Mouse (Mus musculus): ENCODE data around the gene Asap3.

The Asap3 gene

DNA sequence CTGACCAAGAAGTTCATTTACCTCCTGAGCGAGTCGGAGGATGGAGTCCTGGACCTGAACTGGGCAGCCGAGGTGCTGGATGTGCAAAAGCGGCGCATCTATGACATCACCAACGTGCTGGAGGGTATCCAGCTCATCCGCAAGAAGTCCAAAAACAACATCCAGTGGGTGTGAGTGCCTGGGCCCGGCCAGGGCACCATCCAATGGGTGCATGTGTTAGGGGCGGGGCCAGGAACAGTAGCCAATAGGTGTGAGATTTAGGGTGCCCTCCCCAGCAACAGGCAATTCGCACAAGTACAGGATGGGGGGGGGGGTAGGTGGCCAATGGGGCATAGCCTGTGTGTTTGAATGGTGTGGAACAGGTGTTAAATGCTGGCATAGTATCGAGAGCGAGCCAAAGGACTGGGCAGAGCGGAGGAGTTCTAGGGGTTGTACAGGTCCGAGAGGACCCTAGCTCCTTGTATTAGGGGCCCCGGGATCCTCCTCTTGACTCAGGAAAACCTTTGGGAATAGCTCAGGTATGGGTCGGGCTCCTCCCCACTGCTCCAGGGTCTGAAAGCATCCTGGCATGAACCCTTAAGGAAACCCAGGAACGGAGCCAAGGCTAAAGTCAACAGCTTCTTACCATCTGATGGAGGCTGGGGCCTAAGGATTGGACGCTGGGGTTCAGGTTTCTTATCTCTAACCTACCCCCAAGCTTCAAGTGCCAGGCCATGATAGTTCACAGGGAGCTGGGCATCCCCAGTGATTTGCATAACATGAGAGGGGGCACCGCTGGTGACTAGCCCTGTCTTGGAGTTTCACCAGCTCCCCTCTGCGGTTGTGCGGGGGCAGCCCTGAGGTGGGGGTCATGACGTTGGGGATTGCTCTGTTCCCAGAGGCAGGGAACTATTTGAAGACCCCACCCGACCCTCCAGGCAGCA lies 25.5 kb upstream of the Asap3 start:
- DNase-seq (ENCODE audit: low spot score) = peak; percentile 94

DNA sequence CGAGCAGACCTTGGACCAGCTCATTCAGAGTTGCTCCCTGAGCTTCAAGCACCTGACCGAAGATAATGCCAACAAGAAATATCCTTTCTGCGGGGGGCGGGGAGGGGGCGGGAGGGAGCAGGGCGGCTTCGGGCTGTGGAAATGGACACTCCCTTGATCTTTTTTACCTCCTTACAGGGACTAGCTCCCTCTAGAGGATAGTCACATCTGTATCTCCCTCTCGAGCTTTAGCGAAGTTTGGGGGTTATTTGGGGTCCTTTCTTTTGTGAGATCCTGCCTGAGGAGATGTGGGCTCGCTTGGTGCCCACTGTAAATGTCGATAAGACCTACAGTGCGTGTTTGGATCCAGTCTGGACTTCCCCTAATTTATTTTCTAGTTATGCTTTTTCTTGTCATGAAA lies 24.8 kb upstream of the Asap3 start:
- DNase-seq (ENCODE audit: low spot score) = no peak

DNA sequence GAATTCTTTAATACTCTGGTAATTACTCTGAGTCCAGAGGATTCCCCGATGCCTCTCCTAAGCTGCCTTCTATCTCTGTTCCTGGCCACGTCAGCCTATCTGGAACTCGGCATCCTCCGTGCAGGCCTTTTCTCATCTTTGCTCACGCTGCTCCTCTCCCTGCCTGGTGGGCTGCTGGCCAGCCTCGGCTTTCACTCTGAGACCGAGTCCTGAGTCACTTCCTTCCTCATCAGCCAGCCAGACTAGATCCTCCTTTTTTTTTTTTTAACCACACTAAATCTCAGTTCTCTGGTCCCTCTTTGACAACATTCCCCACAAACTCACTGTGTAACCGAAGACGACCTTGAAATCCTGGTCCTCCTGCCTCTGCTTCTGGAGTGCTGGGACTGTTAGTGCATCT lies 20.8 kb upstream of the Asap3 start:
- DNase-seq (ENCODE audit: low spot score) = peak; percentile 57

DNA sequence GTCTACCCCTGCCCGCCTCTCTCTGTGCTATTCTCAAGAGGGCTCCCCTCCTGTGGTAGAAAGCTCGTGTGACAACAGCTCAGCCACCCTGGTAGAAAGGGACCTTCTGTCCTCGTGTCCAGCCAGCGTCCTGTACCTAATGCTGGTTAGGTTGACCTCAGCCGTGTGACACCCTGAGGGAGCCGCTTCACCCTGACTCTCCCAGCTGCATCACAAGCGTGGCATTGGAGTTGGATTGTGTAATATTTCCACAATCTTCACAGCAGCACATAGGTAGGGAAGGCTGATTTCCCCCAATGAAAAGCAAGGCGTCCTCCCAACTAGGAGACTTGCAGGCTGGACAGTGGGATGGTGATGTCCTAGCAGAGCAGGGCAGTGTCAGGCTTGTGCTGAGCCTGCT lies 19.9 kb upstream of the Asap3 start:
- DNase-seq (ENCODE audit: low spot score) = no peak

DNA sequence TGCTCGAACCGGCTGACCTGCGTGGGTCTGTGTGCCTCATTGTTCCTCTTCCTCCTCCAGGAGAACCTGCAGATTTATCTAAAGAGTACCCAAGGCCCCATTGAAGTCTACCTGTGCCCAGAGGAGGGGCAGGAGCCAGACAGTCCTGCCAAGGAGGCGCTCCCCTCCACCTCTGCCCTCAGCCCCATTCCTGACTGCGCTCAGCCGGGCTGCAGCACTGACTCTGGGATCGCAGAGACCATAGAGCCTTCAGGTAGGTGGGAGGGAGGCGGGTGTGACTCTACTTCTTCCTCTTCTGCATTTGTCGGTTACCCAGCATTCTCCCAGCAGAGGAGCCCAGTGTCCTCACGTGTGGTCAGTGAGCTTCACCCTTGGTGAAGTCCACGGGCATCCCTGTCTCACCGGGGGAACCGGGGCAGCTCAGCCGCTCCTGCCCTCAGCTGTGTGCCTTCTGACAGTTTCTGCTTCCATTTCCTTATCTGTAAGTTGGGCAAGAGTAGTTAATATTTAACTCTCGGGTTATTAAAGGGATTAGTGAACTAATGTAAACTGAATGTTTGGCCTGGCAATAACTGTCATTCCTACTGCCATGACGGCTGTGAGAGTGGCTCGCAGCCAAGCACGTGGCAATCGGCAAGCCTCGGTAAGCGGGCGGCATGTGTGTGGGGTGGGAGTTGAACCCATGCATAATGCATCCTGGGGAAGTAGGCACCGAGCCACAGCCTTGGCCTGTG lies 19.3 kb upstream of the Asap3 start:
- DNase-seq (ENCODE audit: low spot score) = peak; percentile 80

DNA sequence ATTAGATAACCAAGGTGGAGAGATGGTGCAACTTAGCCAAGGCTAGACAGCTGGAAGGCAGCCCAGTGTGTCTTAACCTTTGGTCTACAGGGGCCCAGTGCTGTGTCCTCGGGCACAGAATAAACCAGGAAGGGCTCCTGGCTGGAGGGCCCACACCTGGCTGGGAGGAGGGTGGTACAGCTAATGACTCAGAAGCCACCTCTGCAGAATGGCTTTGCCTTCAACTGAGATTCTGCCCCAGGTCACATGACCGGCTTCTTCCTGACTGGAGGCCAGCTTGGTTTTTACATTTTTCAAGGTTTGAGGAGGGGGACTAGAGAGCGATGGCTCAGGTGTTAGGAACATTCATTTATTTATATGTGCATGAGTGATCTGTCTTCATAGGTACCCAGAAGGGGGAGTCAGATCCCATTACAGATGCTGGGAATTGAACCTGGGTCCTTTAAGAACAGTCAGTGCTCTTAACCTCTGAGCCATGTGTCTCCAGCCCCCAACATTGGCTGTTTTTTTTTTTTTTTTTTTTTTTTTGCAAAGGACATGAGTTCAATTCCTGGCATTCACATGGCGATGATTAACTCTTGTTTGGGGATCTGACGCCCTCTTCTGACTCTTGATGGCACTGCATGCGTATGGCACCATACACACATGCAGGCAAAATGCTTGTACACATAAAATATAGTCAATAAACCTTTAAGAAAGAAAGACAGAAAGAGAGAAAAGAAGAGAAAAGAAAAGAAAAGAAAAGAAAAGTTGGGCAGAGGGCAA lies 17.0 kb upstream of the Asap3 start:
- DNase-seq (ENCODE audit: low spot score) = no peak

DNA sequence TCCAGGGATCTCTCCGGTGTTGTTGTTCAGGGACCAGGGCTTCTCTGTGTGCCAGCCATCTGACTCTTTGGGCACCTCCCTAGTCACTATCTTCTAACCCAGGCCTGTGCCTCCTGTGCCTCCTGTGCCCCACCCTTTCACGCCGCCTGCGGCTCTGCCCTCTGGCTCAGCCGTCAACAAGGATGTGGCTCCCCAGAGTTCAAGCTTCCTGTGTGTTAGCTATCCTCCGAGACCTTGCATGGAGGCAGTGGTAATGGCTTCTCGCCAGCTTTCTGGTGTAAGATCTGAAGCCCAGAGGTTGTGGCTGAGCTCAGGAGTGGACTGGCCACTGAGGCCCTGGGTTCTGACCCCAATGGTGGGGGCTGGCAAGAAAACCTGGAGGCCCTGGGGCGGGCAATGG lies 16.3 kb upstream of the Asap3 start:
- peak; percentile 61 for DNase-seq (ENCODE audit: low spot score)

DNA sequence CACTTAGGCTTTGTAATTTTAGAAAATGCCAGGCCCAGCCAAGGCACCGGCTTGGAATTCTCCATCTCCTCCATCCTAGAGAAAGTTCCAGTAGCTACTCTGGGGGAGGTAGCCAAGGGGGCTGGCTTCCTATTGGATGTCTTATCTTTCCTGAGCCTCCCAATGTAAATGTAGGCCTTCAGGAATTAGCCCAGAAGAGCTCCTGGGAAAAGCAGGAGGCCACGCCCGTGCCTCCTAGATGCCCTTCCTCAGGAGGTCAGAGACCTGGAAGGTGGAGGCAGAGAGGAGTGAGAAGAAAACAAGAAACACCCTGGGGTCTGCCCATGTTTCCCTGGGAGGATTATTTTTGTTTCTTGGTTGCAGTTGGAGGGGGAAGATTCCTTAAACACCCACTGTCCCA lies 12.6 kb upstream of the Asap3 start:
- DNase-seq (ENCODE audit: low spot score) = no peak

DNA sequence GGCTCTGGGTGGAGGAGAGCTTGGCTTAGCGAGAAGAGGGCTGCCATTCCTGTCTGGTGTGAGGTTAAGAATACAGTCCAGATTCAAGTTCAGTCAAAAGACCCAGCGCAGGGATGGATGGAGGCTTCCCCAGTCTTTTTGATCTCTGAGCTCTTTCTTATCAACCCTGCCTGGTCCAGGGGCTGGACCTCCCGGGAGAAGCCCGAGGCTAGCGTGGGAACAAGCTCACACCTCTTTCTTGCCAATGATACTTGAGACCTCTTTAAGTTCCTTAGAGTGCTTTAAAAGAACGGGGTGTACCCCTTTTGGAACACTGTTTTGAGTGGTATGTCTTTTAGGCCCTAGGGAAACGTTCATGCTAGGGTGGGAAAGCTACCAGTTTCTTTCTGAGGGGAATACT lies 11.1 kb upstream of the Asap3 start:
- DNase-seq (ENCODE audit: low spot score) = peak; percentile 82

DNA sequence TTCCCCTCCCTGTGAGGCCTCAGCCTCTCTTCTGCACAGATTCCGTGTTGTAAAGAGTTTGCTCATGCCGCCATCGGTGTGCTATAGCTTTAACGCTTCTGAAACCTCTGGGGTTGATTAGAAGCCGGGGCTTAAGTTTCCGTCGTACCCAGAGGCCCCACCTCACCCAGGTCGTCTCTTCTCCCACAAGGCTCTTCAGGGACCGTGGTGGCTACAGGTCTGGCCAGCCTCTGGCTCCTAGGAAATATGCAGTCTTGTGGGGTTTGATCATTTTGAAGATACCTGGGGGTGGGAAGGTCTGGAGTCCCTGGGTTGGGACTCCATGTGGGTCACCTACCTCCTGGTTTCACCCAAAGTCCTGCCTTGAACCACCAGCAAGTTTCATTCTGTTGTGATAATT lies 10.5 kb upstream of the Asap3 start:
- DNase-seq (ENCODE audit: low spot score) = no peak

DNA sequence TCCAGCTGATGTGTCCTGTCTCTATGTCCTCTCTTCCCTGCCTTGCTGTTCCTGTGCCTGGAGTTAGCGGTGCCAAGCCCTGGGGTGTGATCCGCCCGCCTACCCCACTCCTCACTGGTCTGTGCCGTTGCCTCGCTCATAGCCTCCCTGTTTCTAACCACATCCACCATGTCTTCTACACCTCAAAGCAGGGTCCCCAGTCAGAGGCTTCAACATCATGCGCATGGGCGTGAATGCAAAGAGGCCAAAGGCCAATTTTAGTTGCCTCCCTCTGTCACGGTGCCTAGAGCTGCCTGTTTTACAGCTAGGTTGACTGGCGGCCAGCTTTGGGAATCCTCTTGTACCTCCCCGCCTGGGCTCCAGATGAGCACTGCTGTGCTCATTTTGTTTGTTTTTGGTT lies 10.0 kb upstream of the Asap3 start:
- no peak for DNase-seq (ENCODE audit: low spot score)

DNA sequence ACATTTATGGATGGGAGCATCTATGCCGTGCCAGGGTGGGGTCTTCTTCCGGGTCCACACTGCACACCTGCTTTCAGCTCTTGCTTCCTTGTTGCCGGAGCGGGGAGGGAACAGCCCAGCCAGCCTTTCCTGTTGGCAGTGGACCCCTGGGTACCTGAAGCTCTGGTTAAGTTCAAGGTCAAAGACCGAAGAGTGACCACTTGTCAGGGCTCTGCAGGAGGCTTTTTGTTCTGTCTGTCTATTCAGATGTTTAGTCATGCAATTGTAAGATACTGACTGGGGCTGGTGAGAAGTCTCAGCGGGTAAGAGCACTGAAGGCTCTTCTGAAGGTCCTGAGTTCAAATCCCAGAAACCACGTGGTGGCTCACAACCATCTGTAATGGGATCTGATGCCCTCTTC lies 7.3 kb upstream of the Asap3 start:
- no peak for DNase-seq (ENCODE audit: low spot score)

DNA sequence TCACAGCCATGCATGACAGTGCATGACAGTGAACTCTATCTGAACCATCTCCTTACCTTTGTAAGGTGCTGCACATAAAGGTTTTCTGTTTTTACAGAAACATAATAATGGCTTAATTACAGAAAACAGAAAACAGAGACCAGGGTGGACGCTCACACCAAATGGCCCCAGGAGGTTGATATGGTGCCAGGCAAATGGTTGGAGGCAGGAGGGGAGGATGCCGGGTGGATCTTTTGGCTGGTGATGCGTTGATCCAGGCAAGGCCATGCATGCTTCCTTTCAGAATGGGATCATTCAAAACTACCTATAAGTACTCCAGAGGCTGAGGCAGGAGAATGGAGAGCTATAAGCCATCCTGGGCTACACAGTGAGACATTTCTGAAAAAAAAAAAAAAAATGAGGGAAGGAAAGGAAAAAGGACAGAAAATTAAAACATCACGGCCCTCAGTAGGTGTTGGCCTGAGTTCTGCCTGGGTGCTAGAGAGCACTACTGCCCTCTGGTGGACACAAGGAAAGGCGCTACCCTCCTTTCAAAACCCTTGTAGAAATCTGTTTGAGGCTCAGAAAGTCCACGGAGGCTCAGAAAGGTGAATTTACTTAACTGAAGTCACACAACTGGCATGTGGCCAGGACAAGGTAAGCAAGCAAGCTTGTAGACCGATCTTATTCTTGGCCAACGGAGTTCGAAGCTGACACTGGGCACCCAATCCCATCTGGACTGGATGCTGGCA lies 6.4 kb upstream of the Asap3 start:
- peak; percentile 70 for DNase-seq (ENCODE audit: low spot score)

DNA sequence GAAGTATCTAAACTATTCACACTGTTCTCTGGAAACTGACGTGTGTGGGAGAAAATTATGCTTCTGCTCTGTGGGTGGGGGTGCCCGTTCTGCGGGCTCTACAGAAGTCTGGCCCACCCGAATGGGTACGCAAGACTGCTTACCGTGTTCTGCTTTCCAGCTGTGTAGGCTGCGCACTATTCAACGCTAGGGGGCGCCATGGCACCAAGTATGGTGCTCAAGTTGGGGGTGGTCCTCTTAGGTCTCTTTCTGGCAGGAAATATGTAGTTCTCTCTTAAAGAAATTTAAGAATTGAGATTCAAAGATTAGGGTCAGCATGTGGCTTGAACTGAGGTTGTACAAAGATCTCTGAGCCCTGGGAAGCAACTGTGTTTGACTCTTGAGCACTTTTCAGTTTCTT lies 3.7 kb upstream of the Asap3 start:
- DNase-seq (ENCODE audit: low spot score) = peak; percentile 66

DNA sequence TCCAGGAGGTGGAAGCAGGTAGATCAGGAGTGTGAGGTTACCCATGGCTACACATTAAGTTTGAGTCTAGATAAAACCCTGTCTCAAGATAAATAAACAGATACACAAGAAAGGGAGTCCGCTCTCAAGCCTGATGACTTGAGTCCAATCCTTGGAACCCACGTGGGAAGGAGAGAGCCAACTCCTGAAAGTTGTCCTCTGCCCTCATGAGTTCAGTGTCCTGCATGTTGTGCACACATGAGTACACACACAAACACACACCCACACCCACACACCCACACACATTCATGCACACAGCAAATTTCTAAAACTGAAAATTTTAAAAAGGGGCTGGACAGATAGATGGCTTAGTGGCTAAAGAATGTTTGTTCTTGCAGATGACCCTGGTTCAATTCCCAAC lies 1.4 kb upstream of the Asap3 start:
- no peak for DNase-seq (ENCODE audit: low spot score)

DNA sequence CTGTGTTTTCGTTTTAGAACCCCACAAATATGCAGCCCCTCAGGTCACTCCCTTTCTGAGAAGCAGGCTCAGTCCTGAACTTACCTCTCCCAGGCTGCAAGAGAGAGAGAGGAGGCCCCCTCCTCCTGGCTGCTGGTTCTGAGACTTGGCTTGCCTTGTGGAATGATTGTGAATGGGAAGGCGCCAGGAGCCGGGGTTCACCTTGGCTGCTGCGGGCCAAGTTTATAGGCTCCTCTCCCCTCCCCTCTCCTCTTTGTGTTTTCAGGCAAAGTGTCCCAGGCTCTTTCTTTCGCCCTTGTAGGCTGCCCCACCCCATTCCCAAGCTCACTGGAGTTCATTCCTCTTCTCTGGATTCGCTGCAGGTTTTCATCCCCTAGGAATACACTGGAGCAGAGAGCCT lies 778 bp downstream of the Asap3 start:
- DNase-seq (ENCODE audit: low spot score) = no peak

DNA sequence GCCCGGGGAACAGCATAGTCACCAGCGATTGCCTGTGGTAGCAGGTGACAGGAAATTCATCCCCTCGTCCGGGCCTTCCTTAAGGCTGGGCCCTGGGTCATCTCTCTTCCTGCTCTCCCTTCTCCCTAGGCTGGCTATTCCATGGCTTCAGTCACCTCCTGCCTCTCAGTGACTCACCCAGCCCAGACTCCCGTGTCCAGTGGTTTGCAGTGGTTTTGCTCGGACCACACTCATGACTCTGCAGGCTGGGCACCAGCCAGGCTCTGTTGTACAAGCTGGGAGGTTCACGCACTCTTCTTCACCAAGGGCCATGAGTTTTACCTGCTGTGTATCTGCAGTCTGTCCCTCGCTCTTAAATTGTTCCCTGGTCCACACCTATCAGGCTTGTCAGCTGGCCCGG lies 4.8 kb downstream of the Asap3 start:
- DNase-seq (ENCODE audit: low spot score) = no peak

DNA sequence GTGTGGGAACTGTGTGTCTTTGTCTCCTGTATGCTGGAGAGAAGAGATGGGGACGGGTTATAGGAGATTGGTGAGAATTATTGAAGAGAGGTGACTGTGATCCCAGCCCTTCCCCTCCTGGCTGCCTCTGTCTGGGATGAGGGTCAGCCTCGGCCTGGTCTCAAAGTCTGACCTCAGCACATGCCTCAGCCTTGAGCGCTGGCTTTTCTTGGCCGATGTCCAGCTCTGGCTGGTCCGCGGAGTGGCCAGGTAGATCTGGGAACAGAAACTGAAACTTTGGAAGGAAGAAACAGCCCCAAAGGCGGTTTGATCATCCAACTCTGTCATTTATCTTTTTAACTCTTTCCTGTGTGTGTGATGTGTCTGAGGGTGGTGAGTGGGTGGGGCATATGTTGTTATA lies 7.5 kb downstream of the Asap3 start:
- DNase-seq (ENCODE audit: low spot score) = peak; percentile 45

DNA sequence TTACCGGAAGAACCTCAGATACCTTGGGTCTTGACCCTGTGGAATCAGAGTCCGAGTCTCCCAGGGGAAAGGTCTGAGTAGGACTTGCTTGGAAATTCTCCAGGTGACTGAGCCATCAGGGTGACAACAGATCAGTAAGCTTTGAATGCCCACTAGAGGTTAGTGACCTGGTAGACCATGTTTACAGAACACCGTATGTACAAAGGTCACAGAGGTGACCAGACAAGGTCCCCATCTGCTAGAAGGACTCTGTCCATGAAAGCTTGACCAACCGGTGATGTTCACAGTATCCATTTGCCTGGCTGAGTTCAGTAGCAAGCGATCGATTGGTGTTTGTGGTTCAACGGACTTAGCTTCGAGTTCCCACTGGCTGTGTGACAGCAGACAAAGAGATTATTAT lies 8.7 kb downstream of the Asap3 start:
- DNase-seq (ENCODE audit: low spot score) = no peak

DNA sequence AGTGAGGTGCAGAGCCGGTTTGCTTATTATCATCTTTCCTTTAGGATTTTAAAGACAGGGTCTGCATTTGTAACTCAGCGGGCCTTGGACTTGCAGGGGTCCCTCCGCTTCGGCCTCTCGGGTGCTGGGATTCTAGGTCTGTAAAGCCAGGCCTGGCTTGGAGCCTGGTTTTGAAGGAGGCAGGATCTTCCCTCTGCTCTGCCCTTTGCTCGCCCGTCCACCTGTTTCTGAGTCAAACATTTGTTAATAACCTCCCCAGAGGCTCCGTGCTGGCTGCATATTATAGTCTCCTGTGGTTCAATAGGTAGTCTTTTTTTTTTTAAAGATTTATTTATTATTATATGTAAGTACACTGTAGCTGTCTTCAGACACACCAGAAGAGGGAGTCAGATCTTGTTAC lies 9.4 kb downstream of the Asap3 start:
- no peak for DNase-seq (ENCODE audit: low spot score)

DNA sequence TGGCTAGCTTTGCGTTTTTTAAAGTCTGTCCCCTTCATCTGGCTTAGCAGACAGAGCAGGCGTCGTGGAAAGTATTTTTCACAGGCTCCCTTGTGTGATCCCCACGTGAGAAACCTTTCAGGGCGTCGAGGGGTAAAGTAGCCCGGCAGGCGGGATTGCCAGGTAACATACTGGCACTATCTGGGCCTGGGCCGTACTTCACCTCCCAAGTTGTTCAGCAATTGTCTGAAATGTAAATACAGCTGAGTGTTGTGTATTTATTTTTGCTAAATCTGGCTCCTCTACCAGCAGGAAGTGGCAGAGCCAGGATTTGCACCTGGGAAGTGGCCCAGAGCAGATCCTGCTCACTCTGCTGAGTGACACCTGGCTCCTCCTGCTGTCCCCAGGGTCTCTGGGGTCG lies 10.9 kb downstream of the Asap3 start:
- DNase-seq (ENCODE audit: low spot score) = peak; percentile 71

DNA sequence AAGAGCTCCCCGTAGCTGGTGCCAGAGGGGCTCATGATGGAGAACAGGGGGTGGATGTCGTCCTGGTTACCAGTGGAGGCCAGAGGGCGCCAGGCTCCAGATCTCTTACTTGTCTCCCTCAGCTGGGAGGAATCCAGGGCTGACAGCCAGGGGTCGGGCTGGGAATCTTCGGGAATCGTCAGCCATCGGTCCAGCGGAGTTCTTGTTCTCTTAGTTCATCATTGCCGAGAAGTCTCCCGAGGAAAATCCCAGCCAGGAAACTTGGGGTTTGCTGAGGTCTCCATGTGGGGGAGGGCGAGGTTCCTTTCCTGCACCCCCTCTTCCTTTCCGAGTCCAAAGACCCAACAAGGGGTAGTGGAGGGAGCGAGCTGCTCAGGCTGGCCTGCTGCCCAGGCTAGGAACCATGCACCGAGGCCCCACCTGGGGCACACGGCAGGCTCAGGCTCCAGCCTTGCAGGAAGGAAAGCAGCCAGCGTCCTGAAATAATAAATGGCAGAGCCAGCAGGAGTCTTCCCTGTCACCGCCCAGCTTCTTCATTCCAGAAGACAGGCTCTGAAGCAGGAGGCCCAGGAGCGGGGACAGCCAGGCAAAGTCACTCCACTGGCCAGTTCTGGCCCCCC lies 12.5 kb downstream of the Asap3 start:
- DNase-seq (ENCODE audit: low spot score) = peak; percentile 55
